Mouse (Mus musculus) gastrocnemius, postnatal 25 days (tissue): ENCODE results near the gene Il16. TPM values are rescaled to one million over a fixed set of nuclear protein-coding genes. Genes with fewer than 3 reads are reported as not detected.
"Not testable (repeated sequence)": the region's sequence is repeated elsewhere in the genome, so short reads cannot be mapped to it uniquely, and the experiment has no call there.

ENCODE experiments used
- DNase-seq: peaks from one replicate; pipeline ENCODE4 v3.0.0; 2022
- total RNA-seq, 2 experiments: library from RNA; stranded (reverse); gene quantifications; 1 replicate in 1 of 2; 2 replicates in 1 of 2; pipeline ENCODE4 v1.2.3; 2021

The Il16 gene
- total RNA-seq, 2 experiments from 2014 or later, result 2.4 to 2.5 TPM

DNA sequence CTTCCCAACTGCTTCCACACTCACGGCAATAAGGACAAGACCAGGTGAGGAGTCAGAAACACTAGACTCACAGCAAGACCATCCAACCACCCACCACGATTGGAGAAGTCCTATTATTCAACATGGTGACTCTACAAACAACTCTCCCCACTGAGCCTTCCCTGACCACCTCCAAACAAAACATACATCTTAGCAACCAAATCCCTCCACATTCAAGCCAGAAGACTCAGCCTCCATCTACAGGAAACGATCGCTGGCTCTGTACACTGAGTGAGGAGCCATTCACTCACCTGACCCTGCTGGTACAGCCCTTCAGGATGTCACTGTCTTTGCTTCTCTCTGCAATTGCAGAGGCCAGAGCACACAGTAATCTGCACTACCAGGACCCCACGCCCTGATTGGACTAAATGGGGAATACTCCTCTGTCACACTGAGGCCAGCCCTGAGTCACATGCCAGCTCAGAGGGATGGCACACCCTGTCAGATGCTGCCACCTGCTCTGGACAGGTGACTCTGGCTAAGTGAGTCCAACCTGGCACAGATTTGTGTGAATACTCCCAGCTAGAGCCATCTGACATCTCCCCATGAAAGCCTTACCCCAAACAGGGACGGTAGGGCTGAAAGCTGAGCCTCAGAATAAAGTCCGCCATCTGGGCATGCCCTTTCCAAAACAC lies 10.3 kb downstream of the Il16 start:
- no peak for DNase-seq

DNA sequence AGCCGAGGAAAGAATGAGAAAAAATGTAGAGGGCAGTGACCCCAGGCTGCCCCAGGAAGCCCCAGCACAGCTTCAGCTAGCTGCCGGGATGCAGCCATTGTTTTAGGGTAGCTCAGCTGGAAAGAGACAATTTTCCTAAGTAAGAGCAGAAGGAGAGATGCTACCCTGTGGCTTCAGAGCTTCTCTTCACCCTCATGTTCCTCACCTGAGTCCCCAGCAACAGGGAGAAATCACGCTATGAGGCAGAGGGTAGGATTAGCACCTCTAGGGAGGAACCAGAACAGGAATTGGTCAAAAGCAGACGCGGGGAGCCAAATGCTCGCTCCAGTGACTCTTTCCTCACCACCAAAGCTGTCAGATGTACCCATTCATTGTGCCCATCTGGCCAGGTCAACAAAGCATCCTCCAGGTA lies 10.8 kb downstream of the Il16 start:
- no peak for DNase-seq

DNA sequence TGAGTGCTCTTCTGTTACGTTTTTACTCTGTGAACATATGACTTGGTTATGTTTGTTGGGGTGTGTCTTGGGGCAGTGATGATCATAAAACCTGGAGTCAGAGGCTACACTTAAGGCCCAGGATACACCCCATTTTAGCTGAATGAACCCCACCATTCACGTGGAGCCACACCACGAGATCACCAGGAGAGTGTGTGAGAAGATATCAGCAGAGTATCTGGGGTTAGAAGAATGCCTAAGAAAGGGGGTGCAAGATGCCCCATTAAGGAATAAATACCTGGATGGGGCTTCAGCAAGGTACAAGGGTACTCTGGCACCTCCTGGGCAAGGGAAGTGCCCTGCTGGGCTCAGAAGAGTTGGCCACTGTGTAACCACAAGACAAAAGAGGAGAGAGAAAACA lies 11.3 kb downstream of the Il16 start:
- DNase-seq, result no peak

DNA sequence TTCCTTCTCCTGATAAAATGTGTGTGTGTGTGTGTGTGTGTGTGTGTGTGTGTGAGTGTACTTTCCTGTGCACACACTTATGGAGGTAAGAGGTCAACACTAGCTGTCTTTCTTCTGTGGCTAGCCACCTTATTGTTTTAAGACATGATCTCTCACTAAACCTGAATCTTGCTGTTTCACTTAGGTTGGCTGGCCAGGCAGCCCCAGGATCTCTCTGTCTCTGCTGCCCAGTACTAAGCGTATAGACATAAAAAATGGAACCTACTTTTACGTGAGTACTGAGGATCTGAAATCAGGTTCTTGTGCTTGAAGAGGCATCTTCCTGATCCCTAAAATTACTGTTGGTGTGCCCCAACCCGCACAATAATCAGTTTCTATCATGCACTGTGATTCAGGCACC lies 12.7 kb downstream of the Il16 start:
- DNase-seq, result no peak

DNA sequence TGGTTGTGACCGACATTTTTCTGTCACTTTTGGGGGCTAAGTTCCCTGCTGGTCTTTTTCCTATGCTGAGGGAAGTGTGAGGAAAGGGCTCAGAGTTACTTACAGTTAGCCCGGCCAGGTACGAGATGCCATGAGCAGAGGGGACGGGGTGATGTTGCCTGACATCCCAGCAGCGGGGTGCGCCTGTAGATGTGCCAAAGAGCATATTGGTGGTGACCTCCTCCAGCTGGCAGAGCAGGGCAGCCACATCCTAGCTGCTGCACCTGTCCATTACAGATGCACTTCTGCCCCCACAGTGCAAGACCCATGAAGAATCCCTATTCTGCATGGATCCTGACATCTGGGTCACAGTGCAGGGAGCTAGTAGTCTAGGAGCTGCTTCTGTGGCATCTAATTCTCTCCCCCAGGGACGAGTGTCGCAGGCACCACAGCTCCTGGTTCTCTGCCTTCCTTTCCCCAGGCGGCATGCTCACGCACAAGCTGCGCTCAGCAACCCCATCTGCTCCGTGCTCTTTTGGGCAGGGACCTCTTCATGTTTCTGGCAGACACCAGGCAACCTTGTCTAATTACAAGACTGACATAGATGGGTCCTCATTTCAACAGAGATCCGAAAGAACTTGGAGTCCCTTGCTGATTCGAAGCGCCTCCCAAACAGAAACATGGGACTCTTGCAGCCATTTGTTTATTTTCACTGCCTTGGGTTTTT lies 13.4 kb downstream of the Il16 start:
- DNase-seq, result no peak

DNA sequence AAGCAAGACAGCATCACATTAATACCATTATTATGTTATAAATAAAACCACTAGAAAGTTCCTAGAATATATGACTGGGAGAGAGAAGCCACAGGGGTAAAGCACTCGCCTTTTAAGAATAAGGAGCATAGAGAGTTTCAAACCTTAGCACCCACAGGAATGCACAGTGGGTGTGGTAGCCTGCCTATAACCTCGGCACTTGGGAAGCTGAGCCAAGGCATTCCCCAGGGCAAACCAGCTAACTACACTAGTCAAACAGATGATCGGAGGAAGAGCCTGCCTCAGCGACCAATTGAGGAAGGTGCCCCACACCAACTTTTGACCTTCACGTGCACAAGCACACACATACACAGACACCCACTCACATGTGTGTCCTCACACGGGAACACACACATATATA lies 14.2 kb downstream of the Il16 start:
- DNase-seq, result no peak

DNA sequence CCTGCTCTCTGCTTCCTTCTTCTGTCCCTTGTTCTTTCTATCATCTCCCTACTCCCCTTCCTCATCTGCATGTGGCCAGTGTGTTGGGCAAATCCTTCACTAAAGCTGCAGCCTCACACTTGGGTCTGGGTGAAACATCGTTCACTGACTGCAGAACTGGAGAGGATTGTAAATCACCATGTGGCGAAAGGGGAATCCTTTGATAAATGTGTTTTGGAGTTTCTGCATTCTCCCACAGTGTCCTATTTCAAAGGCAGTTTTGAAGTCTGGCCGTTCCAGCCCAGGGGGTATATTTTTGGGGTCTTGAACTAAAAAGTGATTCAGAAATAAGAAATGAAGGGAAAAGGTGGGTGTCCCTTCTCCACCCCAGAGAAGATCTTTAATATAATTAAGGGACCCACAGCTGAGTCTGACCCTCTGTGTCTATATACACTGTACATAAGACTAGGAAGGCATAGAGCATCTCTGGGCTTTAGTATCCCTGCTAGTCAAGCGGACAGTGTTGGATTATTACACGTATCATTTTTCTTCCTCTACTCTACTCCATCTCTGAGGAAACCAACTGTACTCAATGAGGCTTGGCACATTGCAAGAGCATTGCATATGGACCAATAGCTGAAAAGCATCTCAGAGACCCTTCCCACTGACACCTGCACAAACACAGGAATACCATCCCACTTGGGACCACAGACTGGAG lies 18.4 kb downstream of the Il16 start:
- no peak for DNase-seq

DNA sequence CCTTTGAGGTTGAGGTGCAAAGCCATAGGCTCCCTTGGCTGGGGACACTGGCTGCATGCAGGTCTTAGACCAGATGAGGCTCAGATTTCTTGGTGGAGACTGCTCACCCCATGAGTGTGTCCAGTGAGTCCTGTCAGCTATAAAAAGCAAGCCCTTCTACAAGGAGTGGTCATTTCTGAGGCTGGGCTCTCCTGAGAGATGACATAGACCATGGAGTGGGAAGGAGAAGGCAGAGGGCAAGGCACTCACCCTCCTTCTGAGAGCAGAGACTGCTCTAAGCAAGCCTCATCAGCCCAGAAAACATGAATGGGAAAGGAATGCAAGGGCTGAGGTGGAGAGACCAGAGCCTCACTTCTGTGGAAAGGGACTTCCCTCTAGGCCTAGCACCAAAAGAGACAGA lies 19.7 kb downstream of the Il16 start:
- DNase-seq, result no peak

DNA sequence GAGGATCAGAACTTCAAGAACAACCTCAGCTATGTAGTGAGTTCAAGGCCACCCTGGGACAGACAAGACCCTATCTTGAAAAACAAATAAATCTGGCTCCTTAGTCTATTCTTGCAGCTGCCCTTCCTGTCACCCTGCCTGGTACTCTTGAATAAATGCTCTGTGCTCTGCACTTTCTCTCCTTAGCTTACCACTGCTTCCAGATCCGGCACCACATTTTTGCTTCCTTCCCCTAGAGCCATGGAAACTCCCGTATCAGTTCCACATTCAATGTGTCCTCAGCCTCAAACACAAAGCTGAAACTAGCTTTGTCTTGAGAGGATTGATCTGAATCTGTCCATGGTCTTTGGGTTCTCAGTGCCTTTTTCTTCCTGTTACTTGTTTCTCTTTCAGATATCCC lies 21.0 kb downstream of the Il16 start:
- DNase-seq, result no peak

DNA sequence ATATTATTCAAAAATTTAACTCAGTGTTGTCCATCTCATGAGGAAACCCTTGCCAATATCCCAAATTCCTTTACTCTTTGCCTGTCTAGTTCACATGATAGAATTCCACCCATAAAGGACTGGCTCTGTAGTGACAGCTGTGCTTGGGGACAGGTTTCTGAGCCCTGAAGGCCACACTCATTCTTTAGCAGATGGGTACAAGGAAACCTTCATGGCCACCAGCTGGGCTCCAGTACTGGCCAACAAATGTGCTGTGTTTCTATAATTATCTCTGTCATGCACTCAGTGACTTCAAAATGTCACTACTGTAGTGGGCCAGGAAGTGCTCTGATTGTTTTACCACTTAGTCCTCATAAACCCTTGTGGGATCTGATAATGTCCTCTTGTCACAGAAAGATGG lies 21.6 kb downstream of the Il16 start:
- DNase-seq, result no peak

DNA sequence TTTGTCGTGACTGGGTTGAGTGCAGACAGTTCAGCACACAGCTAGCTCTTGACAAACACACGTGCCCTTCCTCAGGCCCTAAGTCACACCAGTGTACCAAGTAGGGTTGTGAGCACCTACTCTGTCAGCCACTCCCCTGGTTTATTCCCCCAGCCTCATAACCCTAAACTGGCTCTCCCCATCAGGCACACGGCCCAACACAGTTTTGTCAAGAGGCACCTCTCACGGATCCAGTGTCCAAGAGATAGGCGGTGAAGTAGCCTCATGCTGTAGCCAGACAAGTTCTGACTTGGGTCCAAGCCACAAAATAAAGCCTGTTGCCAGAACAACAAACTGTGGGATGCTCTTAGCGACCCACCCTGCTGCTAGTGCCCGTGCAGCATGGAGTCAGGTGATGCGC lies 22.3 kb downstream of the Il16 start:
- no peak for DNase-seq

DNA sequence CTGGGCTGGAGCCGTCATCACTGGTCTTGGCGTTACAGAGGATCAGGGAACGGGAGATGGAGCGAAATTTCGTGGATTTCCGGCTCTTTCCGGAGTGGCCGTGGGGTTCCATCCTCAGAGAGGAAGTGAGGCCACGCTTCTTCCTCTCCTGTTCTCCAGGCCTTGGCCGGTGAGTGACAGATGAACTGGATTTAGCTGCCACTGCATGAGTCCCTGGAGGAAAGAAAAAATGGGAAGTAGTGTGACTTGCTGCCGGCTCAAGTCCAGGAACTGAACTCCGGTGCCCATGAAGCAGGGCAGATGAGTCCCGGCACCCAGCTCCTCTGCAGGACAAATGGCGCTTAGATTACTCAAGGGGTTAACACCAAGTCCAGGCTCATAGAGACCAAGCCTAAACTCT lies 23.0 kb downstream of the Il16 start:
- DNase-seq, result no peak

DNA sequence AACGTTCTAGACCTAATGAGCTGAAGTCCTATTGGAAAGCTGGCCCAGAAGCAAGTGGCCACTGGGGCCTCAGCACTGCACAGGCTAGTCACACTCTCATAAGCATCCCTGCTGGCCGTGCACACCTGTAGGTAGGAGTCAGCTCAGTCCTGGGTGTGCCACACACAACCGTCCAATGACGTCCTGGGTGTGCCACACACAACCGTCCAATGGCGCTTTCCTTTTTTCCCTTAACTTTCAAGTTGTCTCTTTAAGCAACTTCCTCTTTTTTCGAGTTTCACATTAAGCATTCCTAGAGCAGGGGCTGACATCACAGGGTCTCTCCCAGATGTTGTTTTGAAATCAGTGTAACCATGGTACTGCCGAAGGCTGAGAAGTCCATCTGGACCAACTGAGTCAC lies 25.3 kb downstream of the Il16 start:
- DNase-seq, result no peak

DNA sequence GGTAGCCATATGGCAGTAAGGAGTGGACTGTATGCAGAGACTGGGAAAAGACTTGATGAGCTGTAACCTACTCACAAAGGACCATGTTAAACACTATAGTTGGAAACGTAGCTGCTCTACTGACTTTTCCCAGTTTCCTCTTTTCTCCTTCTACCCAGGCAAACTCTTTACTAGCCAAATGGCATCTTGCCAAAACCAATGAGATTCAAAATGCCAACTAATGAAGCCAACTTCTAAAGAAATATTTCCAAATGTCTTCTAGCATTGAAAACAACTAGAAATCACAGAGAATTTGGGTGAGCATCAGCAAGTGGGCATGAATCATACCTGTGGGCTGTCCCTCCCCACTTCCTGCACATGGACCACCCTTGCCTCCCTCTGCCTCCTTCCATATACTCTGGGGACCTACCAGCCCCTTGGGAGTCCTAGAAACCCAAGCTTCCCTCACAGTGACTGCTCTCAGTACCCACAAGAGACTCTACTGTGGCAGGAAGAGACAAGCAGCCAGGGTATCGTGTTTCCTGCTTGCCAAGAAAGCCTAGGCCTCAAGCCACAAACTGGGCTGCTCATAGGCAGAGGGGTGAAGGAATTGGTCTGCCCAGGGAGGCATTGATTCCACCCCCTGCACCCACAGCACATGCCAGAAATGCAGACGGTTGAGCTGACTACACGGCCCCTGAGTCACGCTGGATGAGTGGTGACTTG lies 28.4 kb downstream of the Il16 start:
- DNase-seq, result no peak

DNA sequence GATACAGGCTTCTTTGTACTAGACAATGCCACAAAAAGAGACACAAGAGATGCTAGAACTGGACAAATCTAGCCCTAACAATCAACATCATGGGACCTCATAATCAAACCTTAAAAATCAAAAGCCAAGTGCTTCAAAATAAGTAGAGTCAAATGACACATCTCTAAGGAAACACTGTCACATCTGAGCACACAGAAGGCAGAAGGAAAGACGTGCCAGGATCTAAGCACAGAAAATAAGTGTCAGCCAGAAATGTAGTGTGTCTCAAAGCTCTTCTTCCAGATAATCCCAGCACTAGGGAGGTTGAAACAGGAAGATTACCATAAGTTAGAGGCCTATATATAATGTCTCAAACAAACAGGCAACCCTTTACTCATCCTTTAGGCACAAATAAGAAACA lies 31.9 kb downstream of the Il16 start:
- no peak for DNase-seq

DNA sequence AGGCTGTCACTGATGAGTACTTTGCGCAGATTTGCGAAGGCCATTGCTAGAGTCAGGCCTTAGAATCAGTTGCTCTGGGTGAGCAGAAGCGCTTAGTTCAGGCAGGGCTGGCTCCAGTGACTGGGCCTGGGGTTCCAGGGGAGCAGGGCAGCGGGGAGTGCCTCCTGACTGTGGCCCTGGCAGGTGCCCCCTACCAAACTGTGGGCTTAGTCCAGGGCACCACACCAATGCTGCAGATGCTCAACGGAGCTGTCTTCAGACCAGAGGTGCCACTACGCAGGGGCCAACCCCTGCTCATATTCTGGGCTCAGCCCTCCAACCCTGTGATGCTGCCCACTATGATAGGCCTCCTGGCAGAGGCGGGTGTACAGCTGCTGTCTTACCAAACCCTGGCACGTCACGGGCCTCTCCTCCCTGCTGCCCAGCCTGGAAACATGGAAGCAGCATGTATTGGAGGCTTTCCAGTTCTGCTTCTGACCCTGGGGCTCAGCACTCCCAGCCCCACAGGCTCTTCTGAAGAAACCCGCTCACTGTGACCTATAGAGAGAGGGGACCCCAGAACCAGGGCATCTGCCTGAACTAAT lies 33.8 kb downstream of the Il16 start:
- not testable (repeated sequence) for DNase-seq

DNA sequence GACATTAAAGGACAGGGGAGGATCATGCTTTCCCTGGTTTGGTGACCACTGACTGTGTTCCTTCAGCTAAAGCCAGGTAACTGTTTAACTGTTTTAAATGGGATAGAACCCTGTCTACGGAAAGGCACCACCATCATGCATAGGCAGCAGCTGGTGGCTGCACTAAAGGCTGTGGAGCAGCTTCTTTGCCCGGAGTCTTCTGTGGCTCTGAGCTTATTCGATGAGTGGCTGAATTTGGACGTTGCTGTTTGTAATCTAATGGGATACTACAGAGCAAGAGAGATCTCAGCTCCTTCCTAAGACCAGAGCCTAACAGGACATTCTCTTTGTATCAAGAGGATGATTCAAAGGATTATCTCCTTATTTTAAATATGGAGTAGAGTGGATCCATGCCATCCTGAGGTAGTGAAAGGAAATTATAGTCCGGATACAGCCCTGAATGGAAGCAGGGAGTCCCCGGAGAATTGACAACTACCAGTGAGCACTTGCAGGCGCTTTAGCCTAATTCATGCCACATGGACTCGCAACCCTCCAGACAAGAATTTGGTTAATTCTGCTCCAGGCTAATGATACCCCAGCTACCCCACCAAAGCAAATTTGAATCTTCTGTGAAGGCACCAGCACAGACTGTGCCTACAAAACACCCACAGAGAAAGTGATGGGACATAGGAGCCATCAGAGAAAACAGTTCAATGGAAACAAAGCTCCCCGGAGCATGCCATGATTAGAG lies 42.3 kb downstream of the Il16 start:
- no peak for DNase-seq

DNA sequence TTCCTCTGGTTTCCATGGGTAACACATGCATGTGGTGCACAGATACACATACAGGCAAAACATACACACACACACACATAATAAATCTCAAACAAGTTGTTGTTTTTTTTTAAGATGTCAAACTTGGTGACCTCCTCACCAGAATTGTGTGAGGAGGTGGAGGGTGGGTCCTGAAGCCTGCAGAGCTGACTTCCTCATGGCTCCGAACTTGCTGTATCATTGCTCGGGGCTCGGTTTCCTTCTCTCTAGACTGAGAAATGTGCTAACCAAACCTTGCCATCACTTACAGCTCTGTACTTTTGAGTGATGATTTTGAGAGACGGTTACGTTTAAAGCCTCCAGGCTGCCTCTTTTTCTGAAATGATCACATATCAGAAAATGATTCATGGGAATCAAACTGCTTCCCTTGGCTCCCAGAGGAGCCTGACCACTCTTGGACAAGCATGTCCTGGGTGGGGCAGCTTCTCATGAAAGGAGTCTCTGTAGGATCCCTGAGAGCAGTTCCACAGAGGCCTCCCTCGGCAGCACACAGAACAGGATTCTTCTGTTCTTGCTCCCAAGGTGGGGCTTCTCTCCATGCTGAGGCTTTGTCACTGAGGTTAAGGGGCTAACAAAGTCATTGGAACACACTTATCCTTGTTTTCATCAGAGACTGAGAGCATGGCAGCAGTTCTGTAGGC lies 46.3 kb downstream of the Il16 start:
- no peak for DNase-seq

DNA sequence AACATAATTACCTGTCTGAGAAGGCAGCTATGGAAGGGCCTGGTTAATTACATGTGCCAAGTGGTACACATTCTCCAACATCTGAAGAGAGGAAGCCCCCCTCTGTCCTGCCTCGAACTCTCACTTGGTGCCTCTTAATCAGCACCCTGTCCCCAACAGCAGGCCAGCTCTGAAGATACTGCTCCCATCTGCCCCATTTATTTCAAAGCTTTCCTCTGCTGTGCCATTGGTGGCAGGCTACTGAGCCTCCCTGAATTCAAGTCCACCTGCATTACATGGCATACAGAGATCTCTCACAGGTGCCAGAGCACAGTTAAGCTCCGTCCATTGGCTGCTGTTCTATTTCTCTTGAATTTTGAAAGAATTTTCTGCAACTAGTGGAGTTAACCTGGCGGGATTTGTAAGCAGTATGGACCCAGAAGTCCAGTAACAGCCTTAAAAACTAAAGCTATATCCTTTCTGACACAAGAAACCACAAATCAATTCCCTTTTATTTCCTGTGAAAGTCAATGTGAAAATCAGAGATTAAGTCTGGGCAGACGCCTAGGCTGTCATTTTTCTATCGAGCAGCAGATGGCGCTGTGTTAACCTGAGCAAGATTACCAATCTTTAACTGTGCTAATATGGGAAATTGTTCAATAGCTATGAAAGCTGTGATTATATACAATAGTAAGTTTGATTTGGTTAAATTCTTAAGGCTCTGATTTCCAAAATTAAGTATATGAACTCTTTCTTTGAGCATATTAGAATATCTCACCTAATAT lies 49.9 kb downstream of the Il16 start:
- DNase-seq, result no peak

DNA sequence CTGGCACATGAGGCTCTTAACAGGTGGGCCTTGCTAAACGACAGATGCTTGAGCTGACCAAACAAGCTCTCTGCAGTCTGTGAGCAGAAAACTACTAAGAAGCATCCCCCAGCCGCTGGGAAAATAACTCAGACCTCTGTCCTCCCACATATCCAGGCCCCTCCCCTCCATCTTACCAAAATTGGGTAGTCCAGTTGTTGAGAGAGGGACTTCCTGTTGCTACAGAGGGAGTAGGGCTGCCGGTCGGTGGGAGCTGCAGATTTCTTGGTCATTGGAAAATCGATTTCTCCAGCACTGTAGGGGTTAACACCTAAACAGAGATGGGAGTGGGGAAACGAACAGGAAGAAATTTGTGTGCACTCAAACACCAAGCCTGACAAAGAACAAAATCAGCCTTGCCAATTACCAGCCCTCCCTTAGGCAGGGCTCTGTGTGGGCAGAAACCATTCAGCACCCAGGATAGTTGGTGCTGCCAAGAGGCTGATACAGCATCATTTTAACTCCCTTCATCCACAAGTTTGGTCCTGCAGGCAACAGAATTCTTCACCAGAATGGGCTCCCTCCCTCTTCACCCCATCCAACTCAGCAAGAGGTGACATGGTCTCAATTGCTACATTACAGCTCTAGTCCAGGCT lies 62.8 kb downstream of the Il16 start:
- DNase-seq, result no peak
